Mouse (Mus musculus): ENCODE data around the gene Mmp9. TPM values are rescaled to one million over a fixed set of nuclear protein-coding genes. Genes with fewer than 3 reads are reported as not detected.

Gene Mmp9
- total RNA-seq, 2 experiments from 2014 or later: 2.0 to 2.1 TPM

GRCm38 (mm10) chr2:164952448-164952847, 11.9 kb downstream of the Mmp9 start:
- no peak for DNase-seq (ENCODE audit: low spot score in 2 of 2)

DNA sequence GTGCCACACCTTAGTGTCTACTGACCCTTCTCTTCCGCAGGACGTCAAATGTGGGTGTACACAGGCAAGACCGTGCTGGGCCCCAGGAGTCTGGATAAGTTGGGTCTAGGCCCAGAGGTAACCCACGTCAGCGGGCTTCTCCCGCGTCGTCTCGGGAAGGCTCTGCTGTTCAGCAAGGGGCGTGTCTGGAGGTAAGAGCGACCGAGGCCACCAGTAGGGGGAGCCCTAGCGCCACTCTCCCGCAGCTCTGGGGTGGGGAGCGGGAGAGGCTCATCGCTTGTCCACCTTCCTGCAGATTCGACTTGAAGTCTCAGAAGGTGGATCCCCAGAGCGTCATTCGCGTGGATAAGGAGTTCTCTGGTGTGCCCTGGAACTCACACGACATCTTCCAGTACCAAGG, 12.6 kb downstream of the Mmp9 start:
- DNase-seq (ENCODE audit: low spot score in 2 of 2): peak; percentile 88 to 90

GRCm38 (mm10) chr2:164955725-164956124, 15.1 kb downstream of the Mmp9 start:
- DNase-seq (ENCODE audit: low spot score in 2 of 2): no peak

- no peak for DNase-seq (ENCODE audit: low spot score in 2 of 2)
Measured at GRCm38 (mm10) chr2:164956195-164956594, 15.6 kb downstream of the Mmp9 start.

DNA sequence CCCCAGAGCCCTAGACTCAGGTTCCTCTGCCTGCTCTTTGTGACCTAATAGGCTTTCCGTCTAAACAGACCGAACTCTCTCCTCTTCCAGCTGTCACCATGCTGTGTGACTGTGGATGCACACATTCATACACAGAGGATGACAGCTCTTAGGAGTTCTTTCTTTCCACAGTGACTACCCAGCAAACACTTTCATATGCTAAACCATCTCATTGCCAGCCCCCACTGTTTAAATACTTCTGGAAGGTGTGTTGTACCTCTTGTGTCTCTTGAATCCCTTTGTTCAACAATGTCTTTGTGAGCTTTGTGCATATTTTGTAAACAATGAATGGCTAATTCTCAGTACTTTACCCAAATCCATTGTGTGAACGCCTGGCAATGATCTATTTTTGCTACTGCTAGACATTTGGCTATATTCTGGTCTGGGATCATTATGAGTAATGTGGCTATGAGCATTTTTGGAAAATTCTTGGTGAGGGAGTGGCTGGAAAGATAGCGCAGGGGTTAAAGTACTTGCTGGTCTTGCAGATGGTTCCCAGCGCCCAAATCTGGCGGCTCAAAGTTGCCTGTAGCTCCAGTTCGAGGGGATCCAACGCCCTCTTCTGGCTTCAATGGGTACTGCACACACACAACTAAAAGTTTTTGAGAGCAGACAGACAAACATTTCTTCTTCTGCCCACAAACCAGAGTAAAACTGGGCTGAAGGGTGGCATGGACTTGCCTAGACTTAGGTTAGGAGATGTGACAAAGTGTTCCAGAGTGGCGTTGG, 17.2 kb downstream of the Mmp9 start:
- no peak for DNase-seq (ENCODE audit: low spot score in 2 of 2)

DNA sequence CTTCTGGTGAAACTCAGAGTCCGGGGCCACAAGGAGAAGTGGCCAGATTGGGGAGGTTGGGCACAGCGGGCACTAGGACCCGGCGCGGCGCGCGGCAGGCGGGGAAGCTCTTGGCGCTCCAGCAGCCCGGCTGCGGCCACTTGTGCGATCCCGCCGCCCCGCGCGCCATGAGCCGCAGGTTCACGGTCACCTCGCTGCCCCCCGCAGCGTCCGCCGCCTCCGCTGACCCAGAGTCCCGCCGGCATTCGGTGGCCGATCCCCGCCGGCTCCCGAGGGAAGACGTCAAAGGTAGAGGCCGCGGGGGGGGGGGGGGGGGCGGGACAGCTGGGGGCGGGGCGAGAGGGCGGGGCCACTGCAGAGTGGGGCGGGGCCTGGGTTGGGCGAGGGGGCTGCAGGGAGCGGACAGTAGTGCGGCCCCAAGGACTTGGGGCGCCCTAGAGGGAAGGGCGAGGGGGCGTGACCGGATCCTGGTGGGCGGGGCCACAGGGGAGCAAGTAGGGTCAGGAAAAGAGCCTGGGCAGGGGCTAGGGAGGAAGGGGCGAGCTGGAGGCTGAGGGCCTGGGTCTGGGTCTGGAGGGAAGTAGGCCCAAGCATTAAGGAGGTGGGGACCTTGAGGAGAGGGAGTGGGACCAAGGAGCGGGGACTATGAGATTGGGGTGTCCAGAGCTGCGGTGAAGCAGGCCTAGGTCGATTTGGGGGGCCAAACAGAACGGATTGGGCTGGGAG, 20.3 kb downstream of the Mmp9 start, which contains the start of gene Slc12a5:
Slc12a5 (plus strand) TSS at position 87 of the 726 bp plus-strand sequence.
- DNase-seq (ENCODE audit: low spot score in 2 of 2): peak; percentile 72 to 79

- peak; percentile 80 to 88 for DNase-seq (ENCODE audit: low spot score in 2 of 2)
Measured at GRCm38 (mm10) chr2:164961506-164962182, 21.1 kb downstream of the Mmp9 start.

DNA sequence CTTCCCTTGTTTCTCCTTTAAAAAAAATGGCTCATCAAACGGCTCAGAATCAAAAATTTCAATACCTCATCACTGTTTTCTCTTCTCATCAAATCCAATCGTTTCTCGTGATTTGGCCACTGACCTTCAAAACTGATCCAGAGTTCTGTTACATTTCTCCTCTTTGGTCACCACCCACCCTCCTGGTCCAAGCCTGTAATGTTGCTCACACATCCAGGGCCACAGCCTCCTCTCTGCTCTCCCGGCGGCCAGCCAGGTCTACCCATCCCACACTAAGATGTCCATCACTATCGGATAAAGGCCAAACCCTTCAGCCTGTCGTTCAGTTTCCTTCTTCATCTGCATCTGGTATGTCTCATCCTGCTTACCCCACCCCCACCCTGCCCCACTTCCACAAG, 21.6 kb downstream of the Mmp9 start:
- DNase-seq (ENCODE audit: low spot score in 2 of 2): no peak

DNA sequence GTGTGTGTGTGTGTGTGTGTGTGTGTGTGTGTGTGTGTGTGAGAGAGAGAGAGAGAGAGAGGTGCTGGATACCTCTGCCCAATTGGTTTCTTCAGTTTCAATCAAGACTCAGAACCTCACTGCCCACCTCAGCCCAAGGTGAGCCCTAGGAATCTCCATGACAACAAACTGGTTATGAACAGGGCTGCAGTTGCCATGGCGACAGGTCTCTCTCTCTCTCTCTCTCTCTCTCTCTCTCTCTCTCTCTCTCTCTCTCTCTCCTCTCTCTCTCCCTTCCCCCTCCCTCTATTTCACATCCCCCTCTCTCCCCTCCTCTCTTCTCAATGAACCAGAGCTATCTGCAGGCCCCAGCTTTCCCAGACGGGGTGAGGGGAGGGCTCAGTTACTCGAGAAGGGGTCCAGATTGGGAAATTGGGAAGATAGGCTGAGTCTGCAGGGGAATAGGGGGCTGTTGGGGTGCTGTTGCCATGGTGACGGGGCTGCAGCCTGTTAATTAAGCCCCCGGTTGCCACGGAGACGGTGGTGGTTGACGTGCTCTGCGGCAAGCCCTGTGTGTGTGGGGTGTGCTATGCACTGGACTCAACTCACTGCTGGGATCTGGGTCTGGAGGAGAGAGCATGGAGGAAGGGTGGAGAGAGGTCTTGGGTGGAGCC, 23.8 kb downstream of the Mmp9 start:
- DNase-seq (ENCODE audit: low spot score in 2 of 2): peak; percentile 32 to 50

DNA sequence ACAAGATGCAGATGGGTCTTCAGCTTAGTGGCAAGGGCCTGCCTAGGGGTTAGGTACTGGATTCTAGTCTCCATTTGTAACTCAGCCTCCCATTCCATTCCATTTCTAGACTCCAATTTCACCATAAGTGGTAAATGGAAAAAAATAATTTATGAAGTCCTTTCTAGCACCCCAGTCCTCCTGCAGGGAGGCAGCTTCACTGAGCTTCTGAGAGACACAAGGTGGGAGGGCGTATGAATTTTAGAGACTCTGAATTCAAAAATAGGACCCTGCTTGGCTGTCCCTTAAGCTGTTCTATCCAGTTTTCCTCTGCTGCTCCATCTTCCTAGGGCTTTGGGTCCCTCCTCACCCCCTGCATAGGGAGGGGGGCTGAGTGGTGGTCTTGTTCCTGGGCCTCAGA, 24.4 kb downstream of the Mmp9 start:
- no peak for DNase-seq (ENCODE audit: low spot score in 2 of 2)

GRCm38 (mm10) chr2:164966381-164966780, 25.8 kb downstream of the Mmp9 start:
- no peak for DNase-seq (ENCODE audit: low spot score in 2 of 2)

GRCm38 (mm10) chr2:164967193-164967592, 26.6 kb downstream of the Mmp9 start:
- peak; percentile 32 to 52 for DNase-seq (ENCODE audit: low spot score in 2 of 2)

DNA sequence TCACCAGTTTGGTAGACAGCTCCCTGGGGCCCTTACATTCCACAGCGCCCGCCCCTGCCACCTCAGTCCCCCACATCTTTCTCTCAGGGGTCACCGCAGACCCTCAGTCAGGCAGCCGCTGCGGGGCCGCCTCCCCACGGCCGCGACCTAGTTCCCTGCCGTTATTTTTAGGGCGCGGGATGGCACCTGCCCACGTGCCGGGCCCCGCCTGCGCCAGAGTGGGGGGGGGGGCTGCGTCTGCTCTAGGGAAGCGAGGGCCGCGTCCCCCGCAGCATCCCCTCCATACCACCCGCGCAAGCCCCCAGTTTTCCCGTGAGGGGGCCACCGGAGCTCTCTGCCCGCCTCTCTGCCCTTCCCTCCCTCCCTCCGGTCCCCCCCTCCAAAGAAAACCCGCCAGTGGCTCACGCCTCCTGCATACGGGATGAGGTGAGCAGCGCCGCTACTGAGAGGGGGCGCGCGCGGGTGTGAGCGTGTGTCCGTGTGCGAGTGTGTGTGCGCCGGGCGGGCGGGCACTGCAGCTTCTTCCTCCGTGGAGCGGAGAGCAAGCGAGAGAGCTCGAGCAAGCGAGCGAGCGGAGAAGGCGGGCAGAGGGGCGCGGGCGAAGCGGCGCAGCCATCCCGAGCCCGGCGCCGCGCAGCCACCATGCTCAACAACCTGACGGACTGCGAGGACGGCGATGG, 27.3 kb downstream of the Mmp9 start:
- DNase-seq (ENCODE audit: low spot score in 2 of 2): peak; percentile 76 to 85

GRCm38 (mm10) chr2:164968451-164968851, 27.9 kb downstream of the Mmp9 start:
- peak; percentile 54 to 62 for DNase-seq (ENCODE audit: low spot score in 2 of 2)

- DNase-seq (ENCODE audit: low spot score in 2 of 2): peak; percentile 58 to 68
Measured at GRCm38 (mm10) chr2:164969348-164969781, 28.8 kb downstream of the Mmp9 start.

- DNase-seq (ENCODE audit: low spot score in 2 of 2): peak; percentile 74 to 84
Measured at GRCm38 (mm10) chr2:164970631-164971196, 30.1 kb downstream of the Mmp9 start.

GRCm38 (mm10) chr2:164972646-164973045, 32.1 kb downstream of the Mmp9 start:
- DNase-seq (ENCODE audit: low spot score in 2 of 2): no peak

DNA sequence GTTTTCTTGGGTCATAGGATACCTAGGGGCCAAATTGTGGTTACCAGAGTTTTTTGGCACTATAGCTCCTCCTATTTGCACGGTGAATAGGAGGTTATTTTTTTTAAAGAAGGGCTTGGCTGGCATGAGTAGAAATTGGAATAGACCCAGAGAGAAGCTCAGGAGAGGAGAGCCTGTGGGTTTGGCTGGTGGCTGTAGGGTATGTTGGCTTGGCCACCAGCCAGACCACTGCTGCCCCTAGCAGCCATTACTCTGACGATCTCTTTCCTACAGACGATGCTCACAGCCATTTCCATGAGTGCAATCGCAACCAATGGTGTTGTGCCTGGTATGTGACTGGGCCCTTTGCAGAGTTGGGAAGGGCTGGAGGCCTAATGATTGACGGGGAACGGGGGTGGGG, 35.0 kb downstream of the Mmp9 start:
- DNase-seq (ENCODE audit: low spot score in 2 of 2): no peak

DNA sequence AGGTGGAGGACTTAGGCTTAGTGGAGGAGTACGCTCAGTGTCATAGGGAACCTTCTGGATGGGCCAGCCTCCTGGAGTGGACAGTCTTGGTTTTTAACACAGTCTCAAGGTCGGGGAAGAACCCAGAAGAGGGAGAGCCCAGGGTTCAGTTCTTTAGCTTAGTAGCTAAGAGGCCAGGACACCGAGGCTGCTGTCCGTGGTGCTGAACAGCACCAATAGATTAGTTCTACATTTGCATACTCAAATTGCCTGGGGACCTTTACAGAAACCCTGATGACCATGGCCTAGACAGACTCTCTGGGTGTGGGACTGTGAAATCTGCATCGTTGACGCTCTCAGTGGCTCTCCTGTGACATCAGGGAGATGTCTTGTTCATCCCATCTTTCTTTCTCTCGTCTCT, 39.2 kb downstream of the Mmp9 start:
- no peak for DNase-seq (ENCODE audit: low spot score in 2 of 2)

DNA sequence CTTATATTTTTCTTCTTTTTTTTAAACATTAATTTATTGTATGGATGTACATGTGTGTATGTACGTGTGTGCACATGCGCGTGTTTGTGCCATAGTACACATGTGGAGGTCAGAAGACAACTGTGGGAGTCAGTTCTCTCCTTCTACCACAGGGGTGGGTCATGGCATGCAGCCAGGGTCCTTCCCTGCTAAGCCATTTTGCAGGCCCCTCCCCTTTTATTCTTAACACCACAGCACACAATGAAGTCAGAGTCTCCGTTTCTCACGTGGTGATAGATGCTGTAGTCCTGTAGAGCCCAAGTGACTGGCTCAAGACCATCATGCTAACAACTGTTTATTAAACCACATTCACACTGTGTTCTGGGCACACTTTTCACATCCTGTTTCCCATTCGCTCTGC, 45.4 kb downstream of the Mmp9 start:
- no peak for DNase-seq (ENCODE audit: low spot score in 2 of 2)
